12 mouse cellular contexts compared by ENCODE assay signal in the genomic region with DNA sequence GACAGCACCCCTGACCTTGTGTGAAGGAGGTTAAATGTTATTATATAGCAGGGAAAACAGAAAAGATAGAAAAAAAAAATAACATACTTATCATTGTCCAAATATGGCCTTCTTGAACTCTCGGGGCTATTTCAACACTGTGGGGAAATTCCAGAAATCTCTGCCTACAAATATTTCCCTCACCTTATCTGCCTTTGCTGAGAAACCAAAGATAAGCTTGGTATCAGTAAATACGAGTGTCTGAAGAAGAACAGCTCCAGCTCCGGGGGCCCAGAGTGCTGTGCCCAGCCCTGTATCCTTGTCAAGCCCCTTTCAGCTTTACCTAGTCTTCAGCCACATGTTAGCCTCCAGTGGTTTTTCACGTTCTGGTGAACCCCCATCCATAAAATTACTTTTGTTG.
A peak's percentile ranks its signal among the peaks of the same experiment; 100 is the strongest.
DNase-seq lines count a peak whose midpoint lies in the region; ATAC-seq and TF ChIP-seq lines count a peak whose summit lies in the region.
"Had no signal": no experiment of that assay in that cellular context is flagged by ENCODE, and none has a peak within 500 bp of the region (broad histone marks: within the 10 kb centered on the region; RNA-seq: fewer than 3 reads in every experiment).

No protein-coding gene starts in this region.

- H3K4me3 ChIP-seq in gastrocnemius, adult 2 months: no peak overlapping the region
- H3K4me3 ChIP-seq in liver, embryonic 15.5 days (replicated peaks): no peak overlapping the region
- no peak overlapping the region for H3K4me3 ChIP-seq in liver, embryonic 12.5 days
- peak overlapping the region; percentile 51; the same call in 1 of the 2 replicates for H3K4me3 ChIP-seq in heart, embryonic 13.5 days

- no peak overlapping the region for H3K9ac ChIP-seq in liver, embryonic 15.5 days
- no peak overlapping the region for H3K9ac ChIP-seq in liver, embryonic 12.5 days
- no peak overlapping the region for H3K9ac ChIP-seq in heart, embryonic 13.5 days
- H3K9ac ChIP-seq: embryonic facial prominence, embryonic 15.5 days; hindbrain, embryonic 14.5 days had no signal

- H3K36me3 ChIP-seq in liver, embryonic 15.5 days (replicated peaks): no peaks in the 10 kb centered on the region
- no peaks in the 10 kb centered on the region for H3K36me3 ChIP-seq in liver, embryonic 12.5 days
- no peaks in the 10 kb centered on the region for H3K36me3 ChIP-seq in heart, embryonic 13.5 days
- H3K36me3 ChIP-seq: embryonic facial prominence, embryonic 15.5 days had no signal

- H3K27me3 ChIP-seq in liver, embryonic 15.5 days: no peaks in the 10 kb centered on the region
- H3K27me3 ChIP-seq in liver, embryonic 12.5 days (replicated peaks): no peaks in the 10 kb centered on the region
- no peaks in the 10 kb centered on the region for H3K27me3 ChIP-seq in heart, embryonic 13.5 days (replicated peaks)
- H3K27me3 ChIP-seq: embryonic facial prominence, embryonic 15.5 days had no signal

- peak overlapping the region; percentile 67; the same call in 1 of the 2 replicates for H3K4me2 ChIP-seq in liver, embryonic 15.5 days
- H3K4me2 ChIP-seq in liver, embryonic 12.5 days: no peak overlapping the region
- peak overlapping the region; percentile 78 for H3K4me2 ChIP-seq in heart, embryonic 13.5 days

- H3K27ac ChIP-seq in gastrocnemius, adult 2 months: peak overlapping the region; percentile 75
- 0 out of 2 replicates have a peak overlapping the region, but pooled peaks have one; percentile 25 for H3K27ac ChIP-seq in liver, embryonic 15.5 days (replicated peaks)
- no peak overlapping the region for H3K27ac ChIP-seq in liver, embryonic 12.5 days
- peak overlapping the region; percentile 85 for H3K27ac ChIP-seq in heart, embryonic 13.5 days (replicated peaks)
- H3K27ac ChIP-seq: hindbrain, embryonic 14.5 days had no signal

- TF ChIP-seq CTCF in gastrocnemius, adult 2 months (IDR thresholded peaks at IDR 0.05): no peak

- H3K4me1 ChIP-seq in liver, embryonic 15.5 days (replicated peaks): peaks cover 21% of the 10 kb centered on the region
- peaks cover 17% of the 10 kb centered on the region for H3K4me1 ChIP-seq in liver, embryonic 12.5 days
- H3K4me1 ChIP-seq in heart, embryonic 13.5 days: peaks cover 45% of the 10 kb centered on the region

- intact Hi-C loops in gastrocnemius, adult 2 months (cut with DNase I): loop anchor here (5.0 to 10.0 kb wide), 4 partner anchors 92 to 640 kb away; a partner anchor contains a TSS
- intact Hi-C loops in left cerebral cortex, postnatal 36 days (cut with DNase I): loop anchor here (10.0 kb wide), 1 partner anchor 110 kb away; a partner anchor contains a TSS

- no peak for ATAC-seq in liver, embryonic 15.5 days (ENCODE audit: insufficient read depth)
- no peak for ATAC-seq in liver, embryonic 12.5 days
- ATAC-seq in heart, embryonic 13.5 days (ENCODE audit: extremely low read depth, insufficient number of reproducible peaks, low FRiP score, low TSS enrichment): no peak

- H3K9me3 ChIP-seq in liver, embryonic 15.5 days (replicated peaks): no peaks in the 10 kb centered on the region
- no peaks in the 10 kb centered on the region for H3K9me3 ChIP-seq in liver, embryonic 12.5 days (replicated peaks)
- H3K9me3 ChIP-seq in heart, embryonic 13.5 days: no peaks in the 10 kb centered on the region
- H3K9me3 ChIP-seq: embryonic facial prominence, embryonic 15.5 days had no signal

- 18% methylated on average over 4 of the region's 4 CpGs for WGBS in liver, embryonic 15.5 days (ENCODE audit: insufficient replicate concordance)
- 19% methylated on average over 4 of the region's 4 CpGs for WGBS in liver, embryonic 12.5 days (ENCODE audit: insufficient replicate concordance)
- 7% methylated on average over 4 of the region's 4 CpGs for WGBS in heart, embryonic 13.5 days

- no peak for DNase-seq in gastrocnemius, adult 2 months
- DNase-seq in gastrocnemius, adult 18-20 months (ENCODE audit: low spot score): no peak
- peak; percentile 31 for DNase-seq in lung, postnatal 25 days (ENCODE audit: low spot score)
- DNase-seq in left cerebral cortex, postnatal 36 days (ENCODE audit: low spot score in 2 of 2): no peak
- DNase-seq in urinary bladder, postnatal 25 days (ENCODE audit: low spot score): no peak
- DNase-seq: adrenal gland, postnatal 25 days; spleen, adult 18-20 months had no signal
